Mouse (Mus musculus): ENCODE results near the gene Ccnd3.

DNA sequence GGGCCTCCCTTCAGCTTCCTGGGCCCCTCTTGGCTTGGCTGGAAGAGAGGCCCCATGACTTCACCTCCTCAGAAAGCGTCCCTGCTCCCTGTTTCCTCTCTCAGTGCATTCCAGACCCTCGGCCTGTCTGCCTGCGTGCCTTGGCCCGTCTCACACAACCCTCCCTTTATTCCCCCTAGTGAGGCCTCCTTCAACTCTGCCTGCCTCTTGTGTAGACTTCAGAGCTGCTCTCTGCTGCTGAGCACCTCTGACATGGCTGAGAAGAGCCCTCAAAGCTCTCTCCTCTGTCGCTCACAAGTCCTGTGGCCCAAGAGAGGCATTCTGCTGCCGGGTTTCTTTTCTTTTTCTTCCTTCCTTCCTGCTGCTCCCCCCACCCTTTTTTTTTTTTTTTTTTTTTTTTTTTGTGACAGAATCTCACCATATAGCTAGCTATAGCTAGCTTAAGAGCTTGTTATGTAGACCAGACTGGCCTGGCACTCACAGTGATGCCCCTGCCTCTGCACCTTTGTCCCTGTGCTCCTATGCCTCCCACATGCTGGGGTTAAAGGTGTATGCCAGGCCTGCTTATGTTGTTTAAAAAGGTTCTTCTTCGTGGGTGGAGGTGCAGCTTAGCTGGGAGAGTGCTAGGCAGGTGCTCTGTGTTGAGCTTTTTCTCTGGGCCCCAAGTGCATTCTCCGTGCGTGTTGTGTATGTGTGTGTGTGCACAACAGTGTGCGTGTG, 22.9 kb downstream of the Ccnd3 start:
- no peak for TF ChIP-seq CTCF (IDR thresholded peaks at IDR 0.05; ENCODE audit: borderline replicate concordance, insufficient read depth, low read length)
- TF ChIP-seq POLR2A (IDR thresholded peaks at IDR 0.05; ENCODE audit: low read depth, low read length): peak; percentile 22; the same call in 1 of the 2 replicates
